Mouse (Mus musculus): ENCODE measurements around the gene Osbpl3. TPM values are rescaled to one million over a fixed set of nuclear protein-coding genes. Genes with fewer than 3 reads are reported as not detected.

Gene Osbpl3
- polyA plus RNA-seq (2014; fragmentation: Illumina TruSeq; extraction: RNeasy Lipid Tissue Mini Kit (QIAGEN cat#74804); ENCODE audit: low read depth, low replicate concordance) = 18.2 TPM

GRCm38 (mm10) chr6:50455829-50456469, at the start of gene Osbpl3:
TSS of gene Osbpl3 (minus strand) at chr6:50456201.

GRCm38 (mm10) chr6:50263670-50264069, 192.3 kb downstream of the Osbpl3 start, which contains the start of gene Gsdme:
TSS of gene Gsdme (minus strand) at chr6:50263862.

Other genes with a start within 250 kb of the Osbpl3 start
- 0.42 TPM for gene Gsdme, start 192.3 kb downstream of the Osbpl3 start, polyA plus RNA-seq (2014; fragmentation: Illumina TruSeq; extraction: RNeasy Lipid Tissue Mini Kit (QIAGEN cat#74804); ENCODE audit: low read depth, low replicate concordance)
- 403 TPM for gene Cycs, start 110.3 kb upstream of the Osbpl3 start, polyA plus RNA-seq (2014; fragmentation: Illumina TruSeq; extraction: RNeasy Lipid Tissue Mini Kit (QIAGEN cat#74804); ENCODE audit: low read depth, low replicate concordance)
- 0.50 TPM for gene 4921507P07Rik, start 140.4 kb upstream of the Osbpl3 start, polyA plus RNA-seq (2014; fragmentation: Illumina TruSeq; extraction: RNeasy Lipid Tissue Mini Kit (QIAGEN cat#74804); ENCODE audit: low read depth, low replicate concordance)
- not detected for gene Npvf, start 198.2 kb upstream of the Osbpl3 start, polyA plus RNA-seq (2014; fragmentation: Illumina TruSeq; extraction: RNeasy Lipid Tissue Mini Kit (QIAGEN cat#74804); ENCODE audit: low read depth, low replicate concordance)